Mouse (Mus musculus): Measurements from ENCODE around the gene Rnf113a2.

DNA sequence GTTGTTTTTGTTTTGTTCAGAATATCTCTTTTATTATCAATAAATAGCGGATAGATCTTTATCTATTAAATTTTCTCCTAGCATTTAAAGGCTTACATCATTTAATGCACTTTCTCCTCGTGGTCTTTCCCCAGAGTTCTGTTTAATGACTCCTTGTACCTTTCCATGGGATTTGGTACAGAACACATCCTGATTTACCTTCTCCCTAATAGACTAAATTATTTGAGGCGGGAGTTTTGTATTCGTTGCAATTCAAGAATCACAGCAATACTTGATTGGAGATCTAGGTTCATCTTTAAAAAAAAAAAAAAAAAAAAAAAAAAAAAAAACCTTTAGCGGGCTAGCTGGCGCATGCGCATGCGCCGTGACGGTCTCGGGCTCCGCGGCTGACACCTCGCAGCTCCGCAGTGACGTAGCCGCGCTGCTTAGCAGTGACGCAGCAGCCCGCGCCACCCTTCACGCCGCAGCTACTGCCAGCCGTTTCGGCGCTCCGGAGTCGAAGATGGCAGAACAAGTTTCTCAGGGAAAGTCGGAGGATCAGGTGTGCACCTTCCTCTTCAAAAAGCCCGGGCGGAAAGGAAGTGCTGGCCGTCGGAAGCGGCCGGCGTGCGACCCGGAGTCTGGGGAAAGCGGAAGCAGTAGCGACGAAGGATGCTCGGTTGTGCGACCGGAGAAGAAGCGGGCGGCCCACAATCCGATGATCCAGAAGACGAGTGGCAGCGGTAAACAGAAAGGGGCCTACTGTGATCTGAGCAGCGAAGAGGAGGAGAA is at the start of gene Rnf113a2:
- TF ChIP-seq CTCF (IDR thresholded peaks at IDR 0.05) (no peak), POLR2A (IDR thresholded peaks at IDR 0.05; ENCODE audit: insufficient read depth, low read depth, low read length) (peak; percentile 84), EP300 (IDR thresholded peaks at IDR 0.05; ENCODE audit: insufficient read depth, low read depth, low read length) (no peak)

Measured in heart, adult 2 months (tissue).